In genomic region chr1:66987558-66988190, GRCm38 (mm10) we compare ENCODE assay signal across 9 mouse cellular contexts. TPM values are rescaled to one million over a fixed set of nuclear protein-coding genes. Genes with fewer than 3 reads are reported as not detected.
DNase-seq lines count a peak whose midpoint lies in the region; ATAC-seq lines count a peak whose summit lies in the region.
"Had no signal": no experiment of that assay in that cellular context is flagged by ENCODE, and none has a peak within 500 bp of the region (broad histone marks: within the 10 kb centered on the region; RNA-seq: fewer than 3 reads in every experiment).

No protein-coding gene starts in this region.

- H3K4me3 ChIP-seq in heart, embryonic 12.5 days: peak overlapping the region; percentile 1
- no peak overlapping the region for H3K4me3 ChIP-seq in hindbrain, embryonic 12.5 days

- no peaks in the 10 kb centered on the region for H3K9me3 ChIP-seq in heart, embryonic 12.5 days (replicated peaks)
- no peaks in the 10 kb centered on the region for H3K9me3 ChIP-seq in hindbrain, embryonic 12.5 days (replicated peaks)

- intact Hi-C loops in heart, postnatal 25 days (cut with DNase I): no loop called here

- whole genome bisulfite sequencing in heart, embryonic 12.5 days: 45% methylated on average over 18 of the region's 18 CpGs
- 65% methylated on average over 18 of the region's 18 CpGs for WGBS in hindbrain, embryonic 12.5 days

- ATAC-seq in heart, embryonic 12.5 days (ENCODE audit: insufficient number of reproducible peaks, low FRiP score): peak; percentile 53; the same call in 1 of the 2 replicates
- peak; percentile 92 for ATAC-seq in CD4-positive, CD25-positive, alpha-beta regulatory T cell, adult 4 months
- ATAC-seq in hindbrain, embryonic 12.5 days (ENCODE audit: low FRiP score): peak; percentile 42
- peak; percentile 85 for ATAC-seq in megakaryocyte progenitor cell, adult 5-6 weeks (replicated peaks; ENCODE audit: poor library complexity)

- 0 out of 2 replicates have a peak overlapping the region, but pooled peaks have one; percentile 31 for H3K27ac ChIP-seq in heart, embryonic 12.5 days (ENCODE audit: poor library complexity, severe bottlenecking)
- no peak overlapping the region for H3K27ac ChIP-seq in hindbrain, embryonic 12.5 days

- H3K4me2 ChIP-seq in heart, embryonic 12.5 days: peak overlapping the region; percentile 47
- no peak overlapping the region for H3K4me2 ChIP-seq in hindbrain, embryonic 12.5 days (replicated peaks)

- no peaks in the 10 kb centered on the region for H3K27me3 ChIP-seq in heart, embryonic 12.5 days (replicated peaks)
- no peaks in the 10 kb centered on the region for H3K27me3 ChIP-seq in hindbrain, embryonic 12.5 days
- H3K27me3 ChIP-seq: CH12.LX had no signal

- peaks cover 20% of the 10 kb centered on the region for H3K4me1 ChIP-seq in heart, embryonic 12.5 days (replicated peaks)
- H3K4me1 ChIP-seq in hindbrain, embryonic 12.5 days: peaks cover 7% of the 10 kb centered on the region; the same call in 1 of the 2 replicates

- 0 out of 2 replicates have a peak overlapping the region, but pooled peaks have one; percentile 1 for H3K9ac ChIP-seq in heart, embryonic 12.5 days
- H3K9ac ChIP-seq in hindbrain, embryonic 12.5 days: no peak overlapping the region

- no peak for DNase-seq in heart, postnatal 25 days (ENCODE audit: low spot score)
- DNase-seq in gastrocnemius, adult 8-10 months (ENCODE audit: low spot score in 2 of 2): no peak
- no peak for DNase-seq in ovary, postnatal 14 days (ENCODE audit: low spot score)
- DNase-seq in cerebellum, adult 8-10 months: no peak

- no peaks in the 10 kb centered on the region for H3K36me3 ChIP-seq in heart, embryonic 12.5 days
- no peaks in the 10 kb centered on the region for H3K36me3 ChIP-seq in hindbrain, embryonic 12.5 days

RNA-seq across cellular contexts. Expression of gene Myl1, which starts 42.5 kb away (rescaled TPM):
- polyA plus RNA-seq in heart, embryonic 12.5 days (2016; fragmentation: Nextera tagmentation; extraction: Ambion mirVana): 492 and 517 TPM in 2 replicates
- 10 to 100 TPM; 39.6 to 40.7 TPM for total RNA-seq in heart, postnatal 25 days (2021)
- polyA plus RNA-seq in CD4-positive, CD25-positive, alpha-beta regulatory T cell, adult 4 months (2017; shearing (Covaris generic)): not detected
- polyA plus RNA-seq in hindbrain, embryonic 12.5 days (2016; fragmentation: Nextera tagmentation; extraction: Ambion mirVana): 10.8 and 52.8 TPM in 2 replicates
- total RNA-seq in megakaryocyte progenitor cell, adult 5-6 weeks (2015): not detected in 2 replicates
- total RNA-seq in megakaryocyte progenitor cell, adult 5-6 weeks (2017): not detected in 2 replicates
- total RNA-seq in gastrocnemius, adult 8-10 months (2022): over 10,000 TPM; 15,323 to 21,985 (median 20,714) TPM
- total RNA-seq: CH12.LX had no signal

RNA-seq across cellular contexts. Expression of gene Lancl1, which starts 51.0 kb away (rescaled TPM):
- 61.6 and 63.3 TPM in 2 replicates for polyA plus RNA-seq in heart, embryonic 12.5 days (2016; fragmentation: Nextera tagmentation; extraction: Ambion mirVana)
- total RNA-seq in heart, postnatal 25 days (2021): 10 to 100 TPM; 32.6 to 34.3 TPM
- 10 to 100 TPM; 39.0 to 43.8 TPM for polyA plus RNA-seq in CD4-positive, CD25-positive, alpha-beta regulatory T cell, adult 4 months (2017; shearing (Covaris generic))
- polyA plus RNA-seq in hindbrain, embryonic 12.5 days (2016; fragmentation: Nextera tagmentation; extraction: Ambion mirVana): 105 and 114 TPM in 2 replicates
- 49.9 and 50.4 TPM in 2 replicates for total RNA-seq in megakaryocyte progenitor cell, adult 5-6 weeks (2015)
- total RNA-seq in megakaryocyte progenitor cell, adult 5-6 weeks (2017): 29.6 and 38.9 TPM in 2 replicates
- total RNA-seq in gastrocnemius, adult 8-10 months (2022): 10 to 100 TPM; 35.2 to 41.6 (median 38.1) TPM

Comparison
In these comparisons a context has a peak if more than half of its experiments do, and no peak if none do; other contexts are left out.
1. ATAC-seq: peak in every context shown above with its lines; median percentile 92 in CD4-positive, CD25-positive, alpha-beta regulatory T cell, adult 4 months; 85 in megakaryocyte progenitor cell, adult 5-6 weeks; 53 in heart, embryonic 12.5 days; 42 in hindbrain, embryonic 12.5 days.
2. RNA of gene Myl1, which starts 42.5 kb away (total RNA-seq): 15,323 to 21,985 TPM in gastrocnemius, adult 8-10 months; 39.6 to 40.7 TPM in heart, postnatal 25 days and not detected in megakaryocyte progenitor cell, adult 5-6 weeks; every median in the first group is over 100 times any median in the second.